Mouse (Mus musculus): ENCODE data around the gene Abcc4.

DNA sequence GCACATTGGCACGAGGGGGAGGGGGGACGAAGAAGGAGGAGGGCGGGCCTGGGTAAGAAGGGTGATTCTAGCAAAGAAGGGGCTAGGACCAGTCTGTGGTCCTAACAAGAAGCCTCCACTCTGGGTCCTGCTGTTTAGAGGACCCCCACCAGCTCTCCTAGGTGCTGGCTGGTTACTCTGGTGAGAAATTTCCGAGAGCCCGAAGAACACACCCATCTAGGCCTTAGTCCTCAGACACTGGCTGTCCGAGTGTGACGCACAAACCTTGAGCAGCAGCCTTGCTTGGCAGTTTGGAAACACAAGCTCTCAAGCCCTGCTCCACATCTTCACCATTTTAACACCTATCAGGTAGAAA, 230.9 kb downstream of the Abcc4 start:
- TF ChIP-seq CTCF (IDR thresholded peaks at IDR 0.05; ENCODE audit: control insufficient read depth, insufficient read depth, insufficient replicate concordance, low read depth, low read length) (no peak), POLR2A (IDR thresholded peaks at IDR 0.05; ENCODE audit: control insufficient read depth, low read depth, low read length) (no peak)

Measured in testis, adult 2 months (tissue).